Mouse (Mus musculus): ENCODE results near the gene Tldc2.

DNA sequence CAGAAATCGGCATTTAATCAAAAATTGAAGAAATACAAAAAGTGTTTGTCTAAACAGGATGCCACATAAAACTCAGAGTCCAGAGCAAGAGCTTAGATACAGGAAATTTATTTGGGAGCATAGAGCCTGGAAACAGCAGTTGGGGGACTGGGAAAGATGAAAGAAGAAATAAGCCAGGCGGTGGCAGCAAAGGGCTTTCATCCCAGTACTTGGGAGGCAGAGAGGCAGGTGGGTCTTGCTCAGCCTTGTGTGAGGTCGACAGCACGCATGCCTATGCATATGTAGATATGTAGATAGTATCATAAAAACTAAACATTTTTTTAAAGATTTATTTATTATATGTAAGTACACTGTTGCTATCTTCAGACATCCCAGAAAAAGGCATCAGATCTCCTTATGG lies 41.2 kb downstream of the Tldc2 start:
- no peak for TF ChIP-seq MAX (IDR thresholded peaks at IDR 0.05; ENCODE audit: low read length)
- peak in 1 of 2 experiments; percentile 73; a peak in 2 of 4 replicates for TF ChIP-seq CTCF (conservative IDR thresholded peaks at IDR 0.05 in 1 of 2, IDR thresholded peaks at IDR 0.05 in 1 of 2; ENCODE audit: low read depth in 2 of 2, low read length in 2 of 2)
- no peak for TF ChIP-seq CHD2 (IDR thresholded peaks at IDR 0.05; ENCODE audit: low read length)

Data from CH12.LX (cell line).